ENCODE assay signal across 23 mouse cellular contexts in genomic region chr11:32556333-32556990, GRCm38 (mm10). TPM values are rescaled to one million over a fixed set of nuclear protein-coding genes. Genes with fewer than 3 reads are reported as not detected.
A peak's percentile ranks its signal among the peaks of the same experiment; 100 is the strongest.
DNase-seq lines count a peak whose midpoint lies in the region; ATAC-seq and TF ChIP-seq lines count a peak whose summit lies in the region.
"Had no signal": no experiment of that assay in that cellular context is flagged by ENCODE, and none has a peak within 500 bp of the region (broad histone marks: within the 10 kb centered on the region; RNA-seq: fewer than 3 reads in every experiment).

No protein-coding gene starts in this region.

- no peaks in the 10 kb centered on the region for H3K27me3 ChIP-seq in hindbrain, embryonic 16.5 days (replicated peaks; ENCODE audit: control insufficient read depth, insufficient read depth, low read length)
- no peaks in the 10 kb centered on the region for H3K27me3 ChIP-seq in hindbrain, embryonic 13.5 days
- no peaks in the 10 kb centered on the region for H3K27me3 ChIP-seq in liver, postnatal 0 days (ENCODE audit: insufficient read depth, low read length)
- H3K27me3 ChIP-seq: embryonic facial prominence, embryonic 15.5 days; forebrain, embryonic 15.5 days; heart, embryonic 13.5 days; Patski had no signal

- peak; percentile 44 for ATAC-seq in hindbrain, embryonic 16.5 days
- ATAC-seq in hindbrain, embryonic 13.5 days (ENCODE audit: low FRiP score), result no peak
- no peak for ATAC-seq in liver, postnatal 0 days
- ATAC-seq: activated CD4-positive, CD25-positive, alpha-beta regulatory T cell, adult 4 months; forebrain, embryonic 15.5 days; inflammation-experienced regulatory T-cells, adult 6 months; intestine, postnatal 0 days; Patski had no signal

- no peak overlapping the region for H3K4me3 ChIP-seq in gastrocnemius, adult 2 months
- H3K4me3 ChIP-seq in hindbrain, embryonic 16.5 days (ENCODE audit: low read length), result no peak overlapping the region
- no peak overlapping the region for H3K4me3 ChIP-seq in hindbrain, embryonic 13.5 days
- no peak overlapping the region for H3K4me3 ChIP-seq in liver, postnatal 0 days (ENCODE audit: low read depth, low read length)
- no peak overlapping the region for H3K4me3 ChIP-seq in bone marrow macrophage, adult 2 months (ENCODE audit: insufficient read depth, low read length)
- H3K4me3 ChIP-seq: embryonic facial prominence, embryonic 15.5 days; forebrain, embryonic 15.5 days; heart, adult 2 months; heart, embryonic 13.5 days had no signal

- TF ChIP-seq POLR2A in bone marrow macrophage, adult 2 months (IDR thresholded peaks at IDR 0.05; ENCODE audit: borderline replicate concordance, low read depth, low read length), result no peak

- H3K9me3 ChIP-seq in hindbrain, embryonic 16.5 days (ENCODE audit: control insufficient read depth, low read length), result no peaks in the 10 kb centered on the region
- no peaks in the 10 kb centered on the region for H3K9me3 ChIP-seq in hindbrain, embryonic 13.5 days
- no peaks in the 10 kb centered on the region for H3K9me3 ChIP-seq in liver, postnatal 0 days (ENCODE audit: low read length)
- H3K9me3 ChIP-seq: embryonic facial prominence, embryonic 15.5 days; forebrain, embryonic 15.5 days; heart, embryonic 13.5 days had no signal

- no peak for TF ChIP-seq CTCF in gastrocnemius, adult 2 months (IDR thresholded peaks at IDR 0.05)
- no peak for TF ChIP-seq CTCF in liver, postnatal 0 days (IDR thresholded peaks at IDR 0.05; ENCODE audit: low read depth)
- no peak for TF ChIP-seq CTCF in bone marrow macrophage, adult 2 months (IDR thresholded peaks at IDR 0.05; ENCODE audit: low read depth, low read length)

- peaks cover 16% of the 10 kb centered on the region for H3K4me1 ChIP-seq in hindbrain, embryonic 16.5 days (ENCODE audit: control insufficient read depth, insufficient read depth, low read depth, low read length)
- peaks cover 29% of the 10 kb centered on the region for H3K4me1 ChIP-seq in hindbrain, embryonic 13.5 days (replicated peaks)
- peaks cover 44% of the 10 kb centered on the region for H3K4me1 ChIP-seq in liver, postnatal 0 days (ENCODE audit: insufficient read depth)
- peaks cover 70% of the 10 kb centered on the region for H3K4me1 ChIP-seq in bone marrow macrophage, adult 2 months (ENCODE audit: control insufficient read depth, insufficient read depth, low read length)

- intact Hi-C loops in gastrocnemius, adult 2 months (cut with DNase I), result no loop called here
- intact Hi-C loops in gastrocnemius, postnatal 14 days (cut with DNase I; ENCODE audit: low total_unique reads), result no loop called here

- H3K27ac ChIP-seq in gastrocnemius, adult 2 months, result peak overlapping the region; percentile 56
- no peak overlapping the region for H3K27ac ChIP-seq in hindbrain, embryonic 16.5 days (ENCODE audit: low read depth, low read length)
- no peak overlapping the region for H3K27ac ChIP-seq in hindbrain, embryonic 13.5 days
- H3K27ac ChIP-seq in liver, postnatal 0 days (ENCODE audit: low read depth), result peak overlapping the region; percentile 2; the same call in 1 of the 2 replicates
- peak overlapping the region; percentile 23; the same call in 1 of the 2 replicates for H3K27ac ChIP-seq in bone marrow macrophage, adult 2 months (ENCODE audit: insufficient read depth, low read depth, low read length)
- H3K27ac ChIP-seq: embryonic facial prominence, embryonic 15.5 days; forebrain, embryonic 15.5 days; heart, adult 2 months; heart, embryonic 13.5 days; hindbrain, embryonic 14.5 days had no signal

- no peaks in the 10 kb centered on the region for H3K36me3 ChIP-seq in hindbrain, embryonic 16.5 days (ENCODE audit: control insufficient read depth, insufficient read depth, low read length)
- H3K36me3 ChIP-seq in hindbrain, embryonic 13.5 days, result no peaks in the 10 kb centered on the region
- H3K36me3 ChIP-seq in liver, postnatal 0 days (replicated peaks; ENCODE audit: insufficient read depth, low read length), result no peaks in the 10 kb centered on the region
- H3K36me3 ChIP-seq: embryonic facial prominence, embryonic 15.5 days; forebrain, embryonic 15.5 days; heart, embryonic 13.5 days had no signal

- H3K4me2 ChIP-seq in hindbrain, embryonic 16.5 days (ENCODE audit: low read length), result no peak overlapping the region
- H3K4me2 ChIP-seq in hindbrain, embryonic 13.5 days, result no peak overlapping the region
- H3K4me2 ChIP-seq in liver, postnatal 0 days (ENCODE audit: low read depth, low read length), result no peak overlapping the region
- H3K4me2 ChIP-seq: embryonic facial prominence, embryonic 15.5 days; forebrain, embryonic 15.5 days; heart, embryonic 13.5 days; hindbrain, embryonic 14.5 days had no signal

- DNase-seq in gastrocnemius, adult 2 months, result peak; percentile 50
- DNase-seq in gastrocnemius, postnatal 14 days, result no peak
- no peak for DNase-seq in liver, postnatal 0 days
- no peak for DNase-seq in liver
- no peak for DNase-seq in kidney, postnatal 10 days
- DNase-seq: adrenal gland, postnatal 14 days; cerebellum, adult 18-20 months; cerebellum, adult 9-11 months; embryo, embryonic 11 days; heart, postnatal 4 days had no signal

- TF ChIP-seq EP300 in liver, postnatal 0 days (IDR thresholded peaks at IDR 0.05; ENCODE audit: low read depth), result no peak

- 63% methylated on average over 10 of the region's 10 CpGs for whole genome bisulfite sequencing in hindbrain, embryonic 16.5 days
- WGBS in hindbrain, embryonic 13.5 days, result 80% methylated on average over 10 of the region's 10 CpGs
- 76% methylated on average over 10 of the region's 10 CpGs for WGBS in liver, postnatal 0 days (ENCODE audit: insufficient replicate concordance)

- H3K9ac ChIP-seq in hindbrain, embryonic 16.5 days (ENCODE audit: low read depth, low read length), result no peak overlapping the region
- no peak overlapping the region for H3K9ac ChIP-seq in hindbrain, embryonic 13.5 days
- H3K9ac ChIP-seq in liver, postnatal 0 days (replicated peaks), result no peak overlapping the region
- H3K9ac ChIP-seq: embryonic facial prominence, embryonic 15.5 days; forebrain, embryonic 15.5 days; heart, embryonic 13.5 days; hindbrain, embryonic 14.5 days had no signal

RNA-seq across cellular contexts. Expression of gene Stk10, which starts 23.4 kb away (rescaled TPM):
- 1 to 10 TPM; 1.9 to 3.8 TPM for total RNA-seq in gastrocnemius, adult 2 months (2021)
- total RNA-seq in gastrocnemius, postnatal 14 days (2021), result 1 to 10 TPM; 4.9 to 6.9 TPM
- polyA plus RNA-seq in hindbrain, embryonic 16.5 days (2015; fragmentation: Nextera tagmentation; extraction: Ambion mirVana), result 2.4 and 2.5 TPM in 2 replicates
- polyA plus RNA-seq in hindbrain, embryonic 13.5 days (2015; fragmentation: Nextera tagmentation; extraction: Ambion mirVana), result 2.1 TPM in 2 replicates
- 2.2 and 2.3 TPM in 2 replicates for polyA plus RNA-seq in liver, postnatal 0 days (2015; fragmentation: Nextera tagmentation; extraction: Ambion mirVana)
- 27.6 and 32.9 TPM in 2 replicates for polyA plus RNA-seq in bone marrow macrophage, adult 2 months (2012; ENCODE audit: insufficient read depth, insufficient read length, missing spikeins)

RNA-seq across cellular contexts. Expression of gene Efcab9, which starts 24.6 kb away (rescaled TPM):
- 1 to 10 TPM; 1.0 to 2.0 TPM for total RNA-seq in gastrocnemius, adult 2 months (2021)
- under 1 TPM; 0.47 to 0.70 TPM for total RNA-seq in gastrocnemius, postnatal 14 days (2021)
- 0.54 TPM in 1 of 2 replicates, not detected in the other for polyA plus RNA-seq in hindbrain, embryonic 16.5 days (2015; fragmentation: Nextera tagmentation; extraction: Ambion mirVana)
- not detected in 2 replicates for polyA plus RNA-seq in hindbrain, embryonic 13.5 days (2015; fragmentation: Nextera tagmentation; extraction: Ambion mirVana)
- 0.17 and 0.21 TPM in 2 replicates for polyA plus RNA-seq in liver, postnatal 0 days (2015; fragmentation: Nextera tagmentation; extraction: Ambion mirVana)
- not detected in 2 replicates for polyA plus RNA-seq in bone marrow macrophage, adult 2 months (2012; ENCODE audit: insufficient read depth, insufficient read length, missing spikeins)
- total RNA-seq: adrenal gland, postnatal 14 days; common myeloid progenitor, adult 5-6 weeks; heart, adult 2 months had no signal
- polyA plus RNA-seq: embryonic facial prominence, embryonic 15.5 days; heart, adult 2 months; hindbrain, embryonic 14.5 days had no signal

Comparison
In these comparisons a context has a peak if more than half of its experiments do, and no peak if none do; other contexts are left out.
1. H3K27ac ChIP-seq: peak in gastrocnemius, adult 2 months (single experiment), liver, postnatal 0 days (single experiment) and bone marrow macrophage, adult 2 months (single experiment); none in hindbrain, embryonic 16.5 days (single experiment) and hindbrain, embryonic 13.5 days (single experiment).